Mouse (Mus musculus): ENCODE measurements around the gene Hpdl. TPM values are rescaled to one million over a fixed set of nuclear protein-coding genes. Genes with fewer than 3 reads are reported as not detected.
A peak's percentile ranks its signal among the peaks of the same experiment; 100 is the strongest.

The Hpdl gene
- total RNA-seq (2014; rRNA removed) (0.55 and 0.71 TPM in 2 replicates), polyA plus RNA-seq (2015; fragmentation: Nextera tagmentation; extraction: Ambion mirVana) (0.74 and 1.1 TPM in 2 replicates)

GRCm38 (mm10) chr4:116821694-116822016 is at the start of gene Hpdl:
Gene Hpdl (minus strand): TSS chr4:116821707.
- WGBS: 13% methylated on average over 9 of the region's 9 CpGs
- DNase-seq (ENCODE audit: low spot score) (no peak), ATAC-seq (ENCODE audit: low FRiP score) (no peak)

GRCm38 (mm10) chr4:116869898-116870297 is 48.4 kb upstream of the Hpdl start:
- ATAC-seq (ENCODE audit: low FRiP score): no peak
- WGBS: 82% methylated on average over 3 of the region's 3 CpGs
- H3K27ac ChIP-seq (ENCODE audit: low read depth, low read length): no peak overlapping the region
- no peak for DNase-seq (ENCODE audit: low spot score)
- no peaks in the 10 kb centered on the region for H3K27me3 ChIP-seq (ENCODE audit: insufficient read depth, low read length)
- no peaks in the 10 kb centered on the region for H3K4me1 ChIP-seq (ENCODE audit: insufficient read depth, low read length)
- H3K4me3 ChIP-seq (ENCODE audit: low read depth, low read length): no peak overlapping the region
- H3K9ac ChIP-seq (replicated peaks; ENCODE audit: low read length, poor library complexity, severe bottlenecking): no peak overlapping the region
- no peak overlapping the region for H3K4me2 ChIP-seq (ENCODE audit: low read depth, low read length, poor library complexity, severe bottlenecking)
- no peaks in the 10 kb centered on the region for H3K36me3 ChIP-seq (ENCODE audit: insufficient read depth, low read length)
- no peak for TF ChIP-seq CTCF (IDR thresholded peaks at IDR 0.05)
- no peaks in the 10 kb centered on the region for H3K9me3 ChIP-seq (ENCODE audit: low read length)

More at GRCm38 (mm10) chr4:116821694-116822016, at the start of gene Hpdl:
- Histone ChIP-seq H3K4me1 (ENCODE audit: insufficient read depth, low read length) (no peaks in the 10 kb centered on the region; the same call in 1 of the 2 replicates), H3K27ac (ENCODE audit: low read depth, low read length) (no peak within 1 kb of the TSS), H3K4me2 (ENCODE audit: low read depth, low read length, poor library complexity, severe bottlenecking) (peak within 1 kb of the TSS; percentile 58), H3K9me3 (ENCODE audit: low read length) (no peaks in the 10 kb centered on the region), H3K36me3 (ENCODE audit: insufficient read depth, low read length) (peaks cover 4% of the 10 kb centered on the region; the same call in 1 of the 2 replicates), H3K4me3 (ENCODE audit: low read depth, low read length) (peak within 1 kb of the TSS; percentile 39), H3K9ac (replicated peaks; ENCODE audit: low read length, poor library complexity, severe bottlenecking) (peak within 1 kb of the TSS; percentile 48; the same call in 1 of the 2 replicates), H3K27me3 (ENCODE audit: insufficient read depth, low read length) (peaks cover 4% of the 10 kb centered on the region; the same call in 1 of the 2 replicates)
- TF ChIP-seq CTCF (IDR thresholded peaks at IDR 0.05): no peak

- no peak for TF ChIP-seq CTCF (IDR thresholded peaks at IDR 0.05)
Observed at GRCm38 (mm10) chr4:116862023-116862422, 40.5 kb upstream of the Hpdl start.

GRCm38 (mm10) chr4:116859711-116860110 is 38.2 kb upstream of the Hpdl start:
- Histone ChIP-seq H3K9ac (replicated peaks; ENCODE audit: low read length, poor library complexity, severe bottlenecking) (no peak overlapping the region), H3K4me2 (ENCODE audit: low read depth, low read length, poor library complexity, severe bottlenecking) (no peak overlapping the region), H3K27ac (ENCODE audit: low read depth, low read length) (no peak overlapping the region), H3K27me3 (ENCODE audit: insufficient read depth, low read length) (no peaks in the 10 kb centered on the region), H3K4me3 (ENCODE audit: low read depth, low read length) (no peak overlapping the region), H3K9me3 (ENCODE audit: low read length) (no peaks in the 10 kb centered on the region), H3K4me1 (ENCODE audit: insufficient read depth, low read length) (no peaks in the 10 kb centered on the region), H3K36me3 (ENCODE audit: insufficient read depth, low read length) (no peaks in the 10 kb centered on the region)
- TF ChIP-seq CTCF (IDR thresholded peaks at IDR 0.05): no peak
- no peak for DNase-seq (ENCODE audit: low spot score)
- WGBS: 70% methylated on average over 5 of the region's 5 CpGs
- ATAC-seq (ENCODE audit: low FRiP score): no peak

More at GRCm38 (mm10) chr4:116862023-116862422, 40.5 kb upstream of the Hpdl start:
- H3K4me3 ChIP-seq (ENCODE audit: low read depth, low read length): no peak overlapping the region
- H3K9me3 ChIP-seq (ENCODE audit: low read length): no peaks in the 10 kb centered on the region
- ATAC-seq (ENCODE audit: low FRiP score): no peak
- no peak for DNase-seq (ENCODE audit: low spot score)
- no peaks in the 10 kb centered on the region for H3K36me3 ChIP-seq (ENCODE audit: insufficient read depth, low read length)
- no peaks in the 10 kb centered on the region for H3K4me1 ChIP-seq (ENCODE audit: insufficient read depth, low read length)
- H3K9ac ChIP-seq (replicated peaks; ENCODE audit: low read length, poor library complexity, severe bottlenecking): no peak overlapping the region
- H3K27me3 ChIP-seq (ENCODE audit: insufficient read depth, low read length): no peaks in the 10 kb centered on the region
- 73% methylated on average over 8 of the region's 8 CpGs for WGBS
- H3K27ac ChIP-seq (ENCODE audit: low read depth, low read length): no peak overlapping the region
- no peak overlapping the region for H3K4me2 ChIP-seq (ENCODE audit: low read depth, low read length, poor library complexity, severe bottlenecking)

GRCm38 (mm10) chr4:116857203-116857602 is 35.7 kb upstream of the Hpdl start:
- Histone ChIP-seq H3K4me3 (ENCODE audit: low read depth, low read length) (no peak overlapping the region), H3K4me2 (ENCODE audit: low read depth, low read length, poor library complexity, severe bottlenecking) (no peak overlapping the region), H3K4me1 (ENCODE audit: insufficient read depth, low read length) (no peaks in the 10 kb centered on the region), H3K27me3 (ENCODE audit: insufficient read depth, low read length) (no peaks in the 10 kb centered on the region), H3K9me3 (ENCODE audit: low read length) (no peaks in the 10 kb centered on the region), H3K27ac (ENCODE audit: low read depth, low read length) (no peak overlapping the region), H3K36me3 (ENCODE audit: insufficient read depth, low read length) (no peaks in the 10 kb centered on the region), H3K9ac (replicated peaks; ENCODE audit: low read length, poor library complexity, severe bottlenecking) (no peak overlapping the region)
- ATAC-seq (ENCODE audit: low FRiP score): no peak
- TF ChIP-seq CTCF (IDR thresholded peaks at IDR 0.05): no peak
- 57% methylated on average over 10 of the region's 10 CpGs for WGBS
- peak; percentile 2 for DNase-seq (ENCODE audit: low spot score)

GRCm38 (mm10) chr4:116854286-116854685 is 32.8 kb upstream of the Hpdl start:
- 28% methylated on average over 2 of the region's 2 CpGs for WGBS
- Histone ChIP-seq H3K4me1 (ENCODE audit: insufficient read depth, low read length) (no peaks in the 10 kb centered on the region), H3K4me3 (ENCODE audit: low read depth, low read length) (no peak overlapping the region), H3K4me2 (ENCODE audit: low read depth, low read length, poor library complexity, severe bottlenecking) (no peak overlapping the region), H3K36me3 (ENCODE audit: insufficient read depth, low read length) (no peaks in the 10 kb centered on the region), H3K9ac (replicated peaks; ENCODE audit: low read length, poor library complexity, severe bottlenecking) (no peak overlapping the region), H3K9me3 (ENCODE audit: low read length) (no peaks in the 10 kb centered on the region), H3K27me3 (ENCODE audit: insufficient read depth, low read length) (no peaks in the 10 kb centered on the region), H3K27ac (ENCODE audit: low read depth, low read length) (no peak overlapping the region)
- DNase-seq (ENCODE audit: low spot score) (no peak), ATAC-seq (ENCODE audit: low FRiP score) (no peak)
- no peak for TF ChIP-seq CTCF (IDR thresholded peaks at IDR 0.05)

All from midbrain, postnatal 0 days (tissue).